In genomic region chr13:80557156-80557555, GRCm38 (mm10) we compare ENCODE assay signal across 8 mouse cellular contexts.
A peak's percentile ranks its signal among the peaks of the same experiment; 100 is the strongest.
DNase-seq lines count a peak whose midpoint lies in the region; ATAC-seq lines count a peak whose summit lies in the region.

No protein-coding gene starts in this region.

- no peak for DNase-seq in forebrain, embryonic 10.5 days (ENCODE audit: extremely low spot score, low spot score)
- peak; percentile 91 for DNase-seq in Muller cell, postnatal 12 days (ENCODE audit: inconsistent ontology term)
- DNase-seq in heart, postnatal 4 days = peak; percentile 9
- DNase-seq in spleen, postnatal 4 days (ENCODE audit: low spot score in 2 of 2) = no peak
- DNase-seq in kidney, adult 11 months = no peak
- no peak for DNase-seq in cerebellum, adult 9-11 months

- 0 out of 2 replicates have a peak, but pooled peaks have one; percentile 55 for ATAC-seq in forebrain, embryonic 13.5 days
- ATAC-seq in embryonic facial prominence, embryonic 15.5 days (ENCODE audit: insufficient number of reproducible peaks, low FRiP score, low TSS enrichment, low read depth) = 0 out of 2 replicates have a peak, but pooled peaks have one; percentile 43

- H3K4me1 ChIP-seq in forebrain, embryonic 13.5 days = no peaks in the 10 kb centered on the region
- H3K4me1 ChIP-seq in forebrain, embryonic 10.5 days = peaks cover 5% of the 10 kb centered on the region; the same call in 1 of the 2 replicates
- no peaks in the 10 kb centered on the region for H3K4me1 ChIP-seq in embryonic facial prominence, embryonic 15.5 days

- H3K4me2 ChIP-seq in forebrain, embryonic 13.5 days = no peak overlapping the region
- H3K4me2 ChIP-seq in embryonic facial prominence, embryonic 15.5 days (replicated peaks) = no peak overlapping the region

- H3K27ac ChIP-seq in forebrain, embryonic 13.5 days = no peak overlapping the region
- H3K27ac ChIP-seq in forebrain, embryonic 10.5 days = no peak overlapping the region
- H3K27ac ChIP-seq in embryonic facial prominence, embryonic 15.5 days (replicated peaks) = no peak overlapping the region

- H3K9me3 ChIP-seq in forebrain, embryonic 13.5 days (replicated peaks) = no peaks in the 10 kb centered on the region
- no peaks in the 10 kb centered on the region for H3K9me3 ChIP-seq in forebrain, embryonic 10.5 days
- H3K9me3 ChIP-seq in embryonic facial prominence, embryonic 15.5 days (replicated peaks) = no peaks in the 10 kb centered on the region

- H3K27me3 ChIP-seq in forebrain, embryonic 13.5 days = no peaks in the 10 kb centered on the region
- no peaks in the 10 kb centered on the region for H3K27me3 ChIP-seq in forebrain, embryonic 10.5 days (ENCODE audit: poor library complexity, severe bottlenecking)
- no peaks in the 10 kb centered on the region for H3K27me3 ChIP-seq in embryonic facial prominence, embryonic 15.5 days

- no peaks in the 10 kb centered on the region for H3K36me3 ChIP-seq in forebrain, embryonic 13.5 days (ENCODE audit: poor library complexity, severe bottlenecking)
- H3K36me3 ChIP-seq in forebrain, embryonic 10.5 days (replicated peaks) = no peaks in the 10 kb centered on the region
- H3K36me3 ChIP-seq in embryonic facial prominence, embryonic 15.5 days = no peaks in the 10 kb centered on the region

- no peak overlapping the region for H3K9ac ChIP-seq in forebrain, embryonic 13.5 days
- H3K9ac ChIP-seq in embryonic facial prominence, embryonic 15.5 days = no peak overlapping the region

- no peak overlapping the region for H3K4me3 ChIP-seq in forebrain, embryonic 13.5 days
- no peak overlapping the region for H3K4me3 ChIP-seq in forebrain, embryonic 10.5 days
- H3K4me3 ChIP-seq in embryonic facial prominence, embryonic 15.5 days (replicated peaks) = no peak overlapping the region

Comparison
In these comparisons a context has a peak if more than half of its experiments do, and no peak if none do; other contexts are left out.
1. DNase-seq: peak in Muller cell, postnatal 12 days (single experiment) and heart, postnatal 4 days (single experiment); none in forebrain, embryonic 10.5 days (single experiment), spleen, postnatal 4 days (0 of 2), kidney, adult 11 months (single experiment) and cerebellum, adult 9-11 months (single experiment).